In genomic region chrX:51278270-51278669, GRCm38 (mm10) we compare ENCODE assay signal across 9 mouse cellular contexts.
A peak's percentile ranks its signal among the peaks of the same experiment; 100 is the strongest.
DNase-seq lines count a peak whose midpoint lies in the region; ATAC-seq lines count a peak whose summit lies in the region.
"Had no signal": no experiment of that assay in that cellular context is flagged by ENCODE, and none has a peak within 500 bp of the region (broad histone marks: within the 10 kb centered on the region; RNA-seq: fewer than 3 reads in every experiment).

No protein-coding gene starts in this region.

- ATAC-seq in frontal cortex, adult (ENCODE audit: low TSS enrichment): peak; percentile 95
- ATAC-seq: liver, postnatal 0 days had no signal

- no peak for DNase-seq in frontal cortex, postnatal 25 days (ENCODE audit: low spot score in 2 of 2)
- DNase-seq in layer of hippocampus, adult 9-11 months: peak; percentile 2
- no peak for DNase-seq in layer of hippocampus, postnatal 25 days (ENCODE audit: extremely low spot score in 1 of 2, low spot score in 1 of 2)
- DNase-seq in frontal cortex, postnatal 10 days (ENCODE audit: low spot score in 2 of 2): peak; percentile 5 to 13
- DNase-seq in right cerebral cortex, adult 2 months (ENCODE audit: low spot score in 2 of 2): peak; percentile 11 to 19
- DNase-seq in urinary bladder, postnatal 25 days (ENCODE audit: low spot score): no peak
- no peak for DNase-seq in testis, postnatal 10 days (ENCODE audit: low spot score)
- DNase-seq: liver, postnatal 0 days had no signal

Comparison
In these comparisons a context has a peak if more than half of its experiments do, and no peak if none do; other contexts are left out.
1. DNase-seq: peak in layer of hippocampus, adult 9-11 months (single experiment), frontal cortex, postnatal 10 days (2 of 2) and right cerebral cortex, adult 2 months (2 of 2); none in frontal cortex, postnatal 25 days (0 of 2), layer of hippocampus, postnatal 25 days (0 of 2), urinary bladder, postnatal 25 days (single experiment) and testis, postnatal 10 days (single experiment).